Mouse (Mus musculus) adrenal gland, adult (tissue): Measurements from ENCODE around the gene Capn2.

ENCODE experiments used
- DNase-seq, 2 experiments: peaks; one replicate each; pipeline ENCODE4 v3.0.0; 2022 to 2023; ENCODE audit warnings: low spot score in 1 of 2; ENCODE audit not compliant: inconsistent age in 2 of 2

The Capn2 gene

DNA sequence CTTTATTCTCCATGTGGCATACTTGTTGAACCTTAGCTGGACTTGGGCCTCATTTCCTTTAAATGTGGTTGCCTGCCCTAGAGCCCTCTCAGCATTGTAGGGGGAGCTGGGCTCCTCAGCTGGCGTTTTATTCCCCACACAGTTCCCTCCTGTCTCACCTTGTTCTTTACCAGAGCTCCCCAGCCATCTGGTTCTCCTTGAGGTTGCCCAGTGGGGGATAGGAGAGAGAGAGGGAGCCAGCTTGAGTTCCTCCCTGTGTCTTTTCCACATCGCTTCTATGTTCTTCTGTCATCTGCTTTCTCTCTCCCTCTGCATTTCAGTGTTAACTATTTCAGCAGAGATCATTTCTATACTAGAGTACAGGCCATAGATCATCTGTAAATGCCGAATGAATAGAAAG, 92.2 kb downstream of the Capn2 start:
- DNase-seq = no peak

DNA sequence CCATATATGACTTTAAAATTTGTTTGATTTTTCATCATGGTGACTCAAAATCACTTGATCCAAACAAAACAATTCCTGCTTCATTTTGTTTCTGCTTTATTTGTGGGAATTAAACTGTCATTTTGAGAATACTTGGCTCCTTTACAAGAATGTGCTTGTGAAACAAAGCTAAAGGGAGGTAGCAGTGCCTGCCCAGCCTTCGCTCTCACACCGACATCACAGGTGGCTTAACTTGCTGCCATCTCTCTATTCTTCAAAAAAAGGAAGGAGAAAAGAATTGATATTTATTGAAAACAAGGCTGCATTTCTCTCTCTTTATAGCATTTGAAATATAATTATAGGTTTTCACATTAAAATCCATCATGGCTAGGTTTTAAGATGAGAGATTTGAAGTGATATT, 93.1 kb downstream of the Capn2 start:
- no peak for DNase-seq

DNA sequence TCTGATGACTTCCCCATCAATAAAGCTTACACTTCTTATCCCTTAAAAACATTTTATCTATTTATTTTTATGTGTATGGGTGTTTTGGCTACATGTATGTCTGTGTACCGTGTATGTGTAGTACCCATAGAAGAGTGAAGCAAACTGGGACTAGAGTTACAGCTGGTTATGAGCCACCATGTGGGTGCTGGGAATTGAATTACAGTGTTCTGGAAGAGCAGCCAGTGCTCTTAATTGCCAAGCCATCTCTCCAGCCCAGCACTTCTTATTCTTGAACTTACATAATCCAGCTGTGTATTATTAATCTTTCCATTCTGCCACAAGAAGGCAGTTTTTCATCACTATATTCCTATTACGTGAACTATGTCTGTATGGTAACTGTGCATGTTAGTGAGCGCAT, 97.9 kb downstream of the Capn2 start:
- no peak for DNase-seq
